Mouse (Mus musculus): Measurements from ENCODE around the gene Gm26992. TPM values are rescaled to one million over a fixed set of nuclear protein-coding genes. Genes with fewer than 3 reads are reported as not detected.
A peak's percentile ranks its signal among the peaks of the same experiment; 100 is the strongest.

Gm26992 gene
- polyA plus RNA-seq, 1 experiment from 2014 or later, result not detected

DNA sequence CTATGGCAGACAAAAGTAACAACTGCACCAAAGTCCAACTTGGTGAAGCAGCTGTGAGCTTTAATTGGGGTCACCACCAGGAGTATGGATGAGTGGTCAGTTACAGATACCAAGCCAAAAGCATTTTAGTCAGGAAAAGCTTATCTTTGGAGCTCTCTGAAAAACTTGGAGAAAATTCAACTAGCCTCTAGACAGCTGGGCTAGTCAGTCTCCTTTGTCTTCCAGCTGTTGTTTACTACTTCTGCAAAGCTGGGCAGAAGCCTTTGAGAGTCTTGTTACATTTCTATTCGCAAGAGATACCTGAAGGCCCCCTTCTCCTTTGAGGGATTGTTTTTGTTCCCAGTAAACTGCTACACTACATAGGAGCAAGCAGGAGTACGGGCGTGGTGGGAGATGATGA is 97.7 kb downstream of the Gm26992 start:
- H3K27me3 ChIP-seq, result no peaks in the 10 kb centered on the region
- H3K4me3 ChIP-seq, result no peak overlapping the region
- WGBS, result 79% methylated on average over 3 of the region's 3 CpGs
- no peak overlapping the region for H3K9ac ChIP-seq
- H3K4me1 ChIP-seq, result 0 out of 2 replicates have a peak, but pooled peaks cover 6% of the 10 kb centered on the region
- no peak overlapping the region for H3K27ac ChIP-seq
- no peak overlapping the region for H3K4me2 ChIP-seq
- H3K36me3 ChIP-seq, result no peaks in the 10 kb centered on the region
- ATAC-seq (ENCODE audit: insufficient number of reproducible peaks, insufficient read depth, low FRiP score, low TSS enrichment, low read depth), result no peak
- no peaks in the 10 kb centered on the region for H3K9me3 ChIP-seq

DNA sequence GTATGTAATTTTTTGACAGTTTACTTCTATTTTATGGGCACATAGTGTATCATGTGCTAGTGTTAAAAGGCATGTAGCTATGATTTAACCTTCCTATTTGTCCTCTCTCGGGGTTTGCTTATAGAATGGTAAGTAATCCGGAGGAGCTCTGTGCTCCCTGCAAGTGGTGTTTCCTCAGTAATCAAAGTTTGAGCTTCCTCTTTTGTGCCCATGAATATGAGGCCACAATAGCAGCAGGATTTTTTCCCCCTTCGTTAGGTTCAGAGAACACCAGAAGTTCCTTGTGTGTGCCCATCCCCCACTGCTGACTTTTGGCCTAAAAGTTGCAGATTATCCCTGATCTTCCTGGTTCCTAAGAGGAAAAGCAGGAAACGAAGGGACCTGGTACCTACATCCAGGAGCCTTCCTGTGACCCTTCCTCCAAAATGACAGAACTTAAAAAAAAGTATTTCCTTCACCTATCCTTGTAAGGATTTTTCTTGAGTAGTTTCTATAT is 99.5 kb downstream of the Gm26992 start:
- no peak overlapping the region for H3K9ac ChIP-seq
- WGBS, result 68% methylated on average over 4 of the region's 4 CpGs
- ATAC-seq (ENCODE audit: insufficient number of reproducible peaks, insufficient read depth, low FRiP score, low TSS enrichment, low read depth), result no peak
- no peak overlapping the region for H3K27ac ChIP-seq
- no peaks in the 10 kb centered on the region for H3K27me3 ChIP-seq
- H3K4me3 ChIP-seq, result no peak overlapping the region
- H3K9me3 ChIP-seq, result no peaks in the 10 kb centered on the region
- H3K4me1 ChIP-seq, result no peaks in the 10 kb centered on the region
- no peaks in the 10 kb centered on the region for H3K36me3 ChIP-seq
- H3K4me2 ChIP-seq, result no peak overlapping the region

- H3K9ac ChIP-seq, result no peak overlapping the region; the same call in 1 of the 2 replicates
- H3K27ac ChIP-seq, result peak overlapping the region; percentile 48; the same call in 1 of the 2 replicates
- under 1% methylated on average over 23 of the region's 23 CpGs for WGBS
Observed at GRCm38 (mm10) chrX:103529185-103529584, 107.4 kb downstream of the Gm26992 start.

More at GRCm38 (mm10) chrX:103529185-103529584, 107.4 kb downstream of the Gm26992 start:
- peak overlapping the region; percentile 50 for H3K4me2 ChIP-seq
- peak overlapping the region; percentile 24 for H3K4me3 ChIP-seq
- peaks cover 10% of the 10 kb centered on the region for H3K4me1 ChIP-seq
- H3K36me3 ChIP-seq, result no peaks in the 10 kb centered on the region
- H3K9me3 ChIP-seq, result no peaks in the 10 kb centered on the region
- no peaks in the 10 kb centered on the region for H3K27me3 ChIP-seq
- peak; percentile 63; the same call in 1 of the 2 replicates for ATAC-seq (ENCODE audit: insufficient number of reproducible peaks, insufficient read depth, low FRiP score, low TSS enrichment, low read depth)

Other genes with a start within 250 kb of the Gm26992 start
- 3.3 and 3.8 TPM in 2 replicates for gene Nap1l2, start 235.4 kb upstream of the Gm26992 start, polyA plus RNA-seq (2015; fragmentation: Nextera tagmentation; extraction: Ambion mirVana)
- not detected in 2 replicates for gene Cdx4, start 100.6 kb upstream of the Gm26992 start, polyA plus RNA-seq (2015; fragmentation: Nextera tagmentation; extraction: Ambion mirVana)
- gene Chic1, start 65.5 kb upstream of the Gm26992 start, polyA plus RNA-seq (2015; fragmentation: Nextera tagmentation; extraction: Ambion mirVana), result 4.2 and 4.4 TPM in 2 replicates
- 0.53 and 0.80 TPM in 2 replicates for gene Tsx, start 7.5 kb upstream of the Gm26992 start, polyA plus RNA-seq (2015; fragmentation: Nextera tagmentation; extraction: Ambion mirVana)
- gene Zcchc13, start 208.6 kb downstream of the Gm26992 start, polyA plus RNA-seq (2015; fragmentation: Nextera tagmentation; extraction: Ambion mirVana), result not detected in 2 replicates

Measured in embryonic facial prominence, embryonic 13.5 days (tissue).